Mouse (Mus musculus): ENCODE data around the gene Hjurp.

- TF ChIP-seq POLR2A (IDR thresholded peaks at IDR 0.05; ENCODE audit: low read depth, low read length) (no peak), CTCF (conservative IDR thresholded peaks at IDR 0.05; ENCODE audit: insufficient read depth, insufficient read length, low read depth, low read length) (no peak)
These were observed 9.9 kb downstream of the Hjurp start for GRCm38 (mm10) chr1:88267489-88267888.

Data from kidney, adult 2 months (tissue).